Mouse (Mus musculus): ENCODE results near the gene Sltm. TPM values are rescaled to one million over a fixed set of nuclear protein-coding genes. Genes with fewer than 3 reads are reported as not detected.
A peak's percentile ranks its signal among the peaks of the same experiment; 100 is the strongest.
"Not testable (repeated sequence)": the region's sequence is repeated elsewhere in the genome, so short reads cannot be mapped to it uniquely, and the experiment has no call there.

Sltm gene
- 36.7 and 41.3 TPM in 2 replicates for total RNA-seq (2021)
- long read RNA-seq, experiment 1, transcript Sltm-201 (21 exons, 3,691 nt) = major isoform, 10 of 23 reads
- long read RNA-seq, experiment 1, transcript Sltm-206 (21 exons, 3,755 nt) = minor isoform, 5 of 23 reads
- long read RNA-seq, experiment 1, partial matches to known transcripts = 2 of 23 reads
- long read RNA-seq, experiment 1, other reads (novel, unspliced or antisense) = 6 of 23 reads
- long read RNA-seq, experiment 2, transcript Sltm-201 (21 exons, 3,691 nt) = major isoform, 6 of 21 reads
- long read RNA-seq, experiment 2, partial matches to known transcripts = 7 of 21 reads
- long read RNA-seq, experiment 2, other reads (novel, unspliced or antisense) = 5 of 21 reads

- peak; percentile 100 for DNase-seq
These were observed at the start of gene Sltm for GRCm38 (mm10) chr9:70542305-70543041. Gene Sltm, plus strand, starts transcription at chr9:70542754.

GRCm38 (mm10) chr9:70493038-70493437 is 49.5 kb upstream of the Sltm start:
- DNase-seq = no peak

- DNase-seq = no peak
These were observed 45.6 kb upstream of the Sltm start for GRCm38 (mm10) chr9:70496990-70497389.

- DNase-seq = no peak
These were observed 40.1 kb upstream of the Sltm start for GRCm38 (mm10) chr9:70502284-70503014.

- DNase-seq = peak; percentile 80
These were observed 39.4 kb upstream of the Sltm start for GRCm38 (mm10) chr9:70503015-70503603.

- DNase-seq = peak; percentile 99
These were observed 38.9 kb upstream of the Sltm start, which contains the start of gene Rnf111 for GRCm38 (mm10) chr9:70503626-70504041. Gene Rnf111, minus strand, starts transcription at chr9:70503725.

GRCm38 (mm10) chr9:70506186-70506585 is 36.4 kb upstream of the Sltm start:
- DNase-seq = no peak

GRCm38 (mm10) chr9:70506787-70507186 is 35.8 kb upstream of the Sltm start:
- DNase-seq = no peak

GRCm38 (mm10) chr9:70509906-70510525 is 32.5 kb upstream of the Sltm start:
- DNase-seq = peak; percentile 71

- DNase-seq = peak; percentile 11
These were observed 31.5 kb upstream of the Sltm start for GRCm38 (mm10) chr9:70510998-70511583.

- DNase-seq = no peak
These were observed 30.9 kb upstream of the Sltm start for GRCm38 (mm10) chr9:70511681-70512080.

- DNase-seq = no peak
These were observed 21.9 kb upstream of the Sltm start for GRCm38 (mm10) chr9:70520651-70521050.

- no peak for DNase-seq
These were observed 18.7 kb upstream of the Sltm start for GRCm38 (mm10) chr9:70523813-70524212.

- no peak for DNase-seq
These were observed 18.2 kb upstream of the Sltm start for GRCm38 (mm10) chr9:70524366-70524765.

- no peak for DNase-seq
These were observed 9.2 kb upstream of the Sltm start for GRCm38 (mm10) chr9:70533328-70533727.

- no peak for DNase-seq
These were observed 970 bp upstream of the Sltm start for GRCm38 (mm10) chr9:70541584-70541983.

- peak; percentile 81 for DNase-seq
These were observed 710 bp downstream of the Sltm start for GRCm38 (mm10) chr9:70543048-70543880.

- DNase-seq = no peak
These were observed 1.4 kb downstream of the Sltm start for GRCm38 (mm10) chr9:70543985-70544384.

GRCm38 (mm10) chr9:70544831-70545230 is 2.3 kb downstream of the Sltm start:
- no peak for DNase-seq

GRCm38 (mm10) chr9:70546576-70546975 is 4.0 kb downstream of the Sltm start:
- DNase-seq = not testable (repeated sequence)

GRCm38 (mm10) chr9:70548304-70548703 is 5.8 kb downstream of the Sltm start:
- no peak for DNase-seq
